Mouse (Mus musculus): ENCODE data around the gene Txnrd2. TPM values are rescaled to one million over a fixed set of nuclear protein-coding genes. Genes with fewer than 3 reads are reported as not detected.
A peak's percentile ranks its signal among the peaks of the same experiment; 100 is the strongest.

Txnrd2 gene
- total RNA-seq, 1 experiment = 7.9 TPM

- no peak for DNase-seq (ENCODE audit: low read depth, low spot score)
- Histone ChIP-seq H3K27ac (ENCODE audit: insufficient read depth, low read depth, low read length, poor library complexity, severe bottlenecking) (no peak overlapping the region), H3K36me3 (ENCODE audit: control insufficient read depth, insufficient read depth, low read length, poor library complexity, severe bottlenecking) (peaks cover 38% of the 10 kb centered on the region), H3K9me3 (ENCODE audit: control insufficient read depth, insufficient read depth, low read depth, low read length) (no peaks in the 10 kb centered on the region), H3K4me1 (ENCODE audit: control insufficient read depth in 2 of 2, insufficient read depth in 2 of 2, low read length in 2 of 2, poor library complexity in 1 of 2) (peaks cover 0 to 12% of the 10 kb centered on the region in 2 experiments; a peak in 1 of 4 replicates), H3K4me3 (ENCODE audit: insufficient read depth in 1 of 2, low read depth in 1 of 2, low read length in 2 of 2, poor library complexity in 1 of 2, severe bottlenecking in 1 of 2) (no peak overlapping the region), H3K9ac (ENCODE audit: insufficient read depth, low read depth, low read length, poor library complexity, severe bottlenecking) (no peak overlapping the region)
- in situ Hi-C loops (cut with MboI; ENCODE audit: low sequenced_read_pairs in 2 of 2, unreplicated experiment in 2 of 2) = no loop called here
- TF ChIP-seq ZNF384 (IDR thresholded peaks at IDR 0.05; ENCODE audit: low read depth, low read length) = no peak
- no peak for TF ChIP-seq HCFC1 (IDR thresholded peaks at IDR 0.05; ENCODE audit: borderline replicate concordance, insufficient read depth, low read length)
- TF ChIP-seq ZC3H11A (IDR thresholded peaks at IDR 0.05; ENCODE audit: borderline replicate concordance, low read depth, low read length) = no peak
- TF ChIP-seq MAFK (IDR thresholded peaks at IDR 0.05; ENCODE audit: insufficient read depth, low read depth, low read length) = no peak
- TF ChIP-seq CHD2 (IDR thresholded peaks at IDR 0.05; ENCODE audit: low read depth, low read length) = no peak
These were observed 20.9 kb upstream of the Txnrd2 start for GRCm38 (mm10) chr16:18405091-18405854.

- in situ Hi-C loops (cut with MboI; ENCODE audit: low sequenced_read_pairs in 2 of 2, unreplicated experiment in 2 of 2) = no loop called here
These were observed 20.3 kb upstream of the Txnrd2 start for GRCm38 (mm10) chr16:18405876-18406275.

DNA sequence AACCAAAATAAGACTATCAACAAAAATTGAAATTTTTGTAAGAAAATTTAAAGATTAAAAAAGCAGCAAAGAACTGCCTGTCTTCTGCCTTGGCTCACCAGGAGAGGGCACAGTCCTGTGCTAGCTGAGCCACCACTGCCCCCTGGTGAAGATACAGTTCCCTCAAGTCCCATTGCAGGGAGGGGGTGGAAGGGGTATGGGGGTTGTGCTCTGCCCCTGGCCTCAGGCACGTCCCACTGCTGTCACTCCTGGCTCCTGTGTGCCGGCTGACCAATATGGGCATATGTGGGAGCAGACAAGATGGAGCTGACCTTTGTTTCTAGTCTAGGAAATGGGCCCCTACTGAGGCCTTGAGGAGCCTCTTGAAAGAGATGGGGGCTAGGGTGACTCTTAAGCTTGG lies 19.9 kb upstream of the Txnrd2 start:
- in situ Hi-C loops (cut with MboI; ENCODE audit: low sequenced_read_pairs in 2 of 2, unreplicated experiment in 2 of 2) = no loop called here
- no peak overlapping the region for H3K27ac ChIP-seq (ENCODE audit: insufficient read depth, low read depth, low read length, poor library complexity, severe bottlenecking)
- no peak for DNase-seq (ENCODE audit: low read depth, low spot score)
- H3K4me1 ChIP-seq (ENCODE audit: control insufficient read depth in 2 of 2, insufficient read depth in 2 of 2, low read length in 2 of 2, poor library complexity in 1 of 2) = peaks cover 0 to 4% of the 10 kb centered on the region in 2 experiments; a peak in 1 of 4 replicates
- H3K9me3 ChIP-seq (ENCODE audit: control insufficient read depth, insufficient read depth, low read depth, low read length) = no peaks in the 10 kb centered on the region
- no peak overlapping the region for H3K4me3 ChIP-seq (ENCODE audit: insufficient read depth in 1 of 2, low read depth in 1 of 2, low read length in 2 of 2, poor library complexity in 1 of 2, severe bottlenecking in 1 of 2)
- peaks cover 34% of the 10 kb centered on the region for H3K36me3 ChIP-seq (ENCODE audit: control insufficient read depth, insufficient read depth, low read length, poor library complexity, severe bottlenecking)
- TF ChIP-seq ZC3H11A (IDR thresholded peaks at IDR 0.05; ENCODE audit: borderline replicate concordance, low read depth, low read length) (0 out of 2 replicates have a peak, but pooled peaks have one; percentile 55), ZNF384 (IDR thresholded peaks at IDR 0.05; ENCODE audit: low read depth, low read length) (0 out of 2 replicates have a peak, but pooled peaks have one; percentile 11), HCFC1 (IDR thresholded peaks at IDR 0.05; ENCODE audit: borderline replicate concordance, insufficient read depth, low read length) (no peak), CHD2 (IDR thresholded peaks at IDR 0.05; ENCODE audit: low read depth, low read length) (no peak)
- H3K9ac ChIP-seq (ENCODE audit: insufficient read depth, low read depth, low read length, poor library complexity, severe bottlenecking) = no peak overlapping the region

More at GRCm38 (mm10) chr16:18405876-18406275, 20.3 kb upstream of the Txnrd2 start:
- no peak overlapping the region for H3K4me3 ChIP-seq (ENCODE audit: insufficient read depth in 1 of 2, low read depth in 1 of 2, low read length in 2 of 2, poor library complexity in 1 of 2, severe bottlenecking in 1 of 2)
- H3K27ac ChIP-seq (ENCODE audit: insufficient read depth, low read depth, low read length, poor library complexity, severe bottlenecking) = no peak overlapping the region
- TF ChIP-seq ZNF384 (IDR thresholded peaks at IDR 0.05; ENCODE audit: low read depth, low read length) (no peak), CHD2 (IDR thresholded peaks at IDR 0.05; ENCODE audit: low read depth, low read length) (no peak), MAFK (IDR thresholded peaks at IDR 0.05; ENCODE audit: insufficient read depth, low read depth, low read length) (no peak), HCFC1 (IDR thresholded peaks at IDR 0.05; ENCODE audit: borderline replicate concordance, insufficient read depth, low read length) (no peak), ZC3H11A (IDR thresholded peaks at IDR 0.05; ENCODE audit: borderline replicate concordance, low read depth, low read length) (no peak)
- H3K4me1 ChIP-seq (ENCODE audit: control insufficient read depth in 2 of 2, insufficient read depth in 2 of 2, low read length in 2 of 2, poor library complexity in 1 of 2) = peaks cover 0 to 8% of the 10 kb centered on the region in 2 experiments; a peak in 1 of 4 replicates
- no peaks in the 10 kb centered on the region for H3K9me3 ChIP-seq (ENCODE audit: control insufficient read depth, insufficient read depth, low read depth, low read length)
- no peak for DNase-seq (ENCODE audit: low read depth, low spot score)
- no peak overlapping the region for H3K9ac ChIP-seq (ENCODE audit: insufficient read depth, low read depth, low read length, poor library complexity, severe bottlenecking)
- peaks cover 38% of the 10 kb centered on the region for H3K36me3 ChIP-seq (ENCODE audit: control insufficient read depth, insufficient read depth, low read length, poor library complexity, severe bottlenecking)

GRCm38 (mm10) chr16:18407912-18408311 lies 18.3 kb upstream of the Txnrd2 start:
- Histone ChIP-seq H3K9ac (ENCODE audit: insufficient read depth, low read depth, low read length, poor library complexity, severe bottlenecking) (no peak overlapping the region), H3K36me3 (ENCODE audit: control insufficient read depth, insufficient read depth, low read length, poor library complexity, severe bottlenecking) (peaks cover 23% of the 10 kb centered on the region), H3K4me1 (ENCODE audit: control insufficient read depth in 2 of 2, insufficient read depth in 2 of 2, low read length in 2 of 2, poor library complexity in 1 of 2) (peaks cover 0 to 4% of the 10 kb centered on the region in 2 experiments; a peak in 1 of 4 replicates), H3K9me3 (ENCODE audit: control insufficient read depth, insufficient read depth, low read depth, low read length) (no peaks in the 10 kb centered on the region), H3K27ac (ENCODE audit: insufficient read depth, low read depth, low read length, poor library complexity, severe bottlenecking) (no peak overlapping the region), H3K4me3 (ENCODE audit: insufficient read depth in 1 of 2, low read depth in 1 of 2, low read length in 2 of 2, poor library complexity in 1 of 2, severe bottlenecking in 1 of 2) (no peak overlapping the region)
- no peak for TF ChIP-seq CHD2 (IDR thresholded peaks at IDR 0.05; ENCODE audit: low read depth, low read length)
- no peak for TF ChIP-seq ZNF384 (IDR thresholded peaks at IDR 0.05; ENCODE audit: low read depth, low read length)
- no peak for TF ChIP-seq HCFC1 (IDR thresholded peaks at IDR 0.05; ENCODE audit: borderline replicate concordance, insufficient read depth, low read length)
- no peak for TF ChIP-seq MAFK (IDR thresholded peaks at IDR 0.05; ENCODE audit: insufficient read depth, low read depth, low read length)
- no peak for TF ChIP-seq ZC3H11A (IDR thresholded peaks at IDR 0.05; ENCODE audit: borderline replicate concordance, low read depth, low read length)
- in situ Hi-C loops (cut with MboI; ENCODE audit: low sequenced_read_pairs in 2 of 2, unreplicated experiment in 2 of 2) = no loop called here
- no peak for DNase-seq (ENCODE audit: low read depth, low spot score)

Measured in ES-E14 (cell line).